Mouse (Mus musculus) hindbrain, embryonic 10.5 days (tissue): Measurements from ENCODE around the gene Rere. TPM values are rescaled to one million over a fixed set of nuclear protein-coding genes. Genes with fewer than 3 reads are reported as not detected.
A peak's percentile ranks its signal among the peaks of the same experiment; 100 is the strongest.

Experiments used
- DNase-seq: peaks from one replicate; pipeline ENCODE4 v3.0.0-alpha.2; 2017; ENCODE audit warnings: low spot score
- H3K27ac ChIP-seq: fragments of 300-500 bp; sonication (generic); 2 replicates; pipeline ENCODE4 v1.5.1; 2016; ENCODE audit warnings: mild to moderate bottlenecking, moderate library complexity
- H3K27me3 ChIP-seq: fragments of 300-500 bp; sonication (generic); 2 replicates; pipeline ENCODE4 v1.6.1; 2016; ENCODE audit warnings: mild to moderate bottlenecking; ENCODE audit not compliant: poor library complexity, insufficient read depth, severe bottlenecking
- H3K36me3 ChIP-seq: fragments of 300-500 bp; sonication (generic); 2 replicates; pipeline ENCODE4 v1.6.1; 2016; ENCODE audit warnings: mild to moderate bottlenecking, moderate library complexity
- H3K4me1 ChIP-seq: fragments of 300-500 bp; sonication (generic); replicated peaks from 2 replicates; pipeline ENCODE4 v1.6.1; 2016; ENCODE audit warnings: mild to moderate bottlenecking
- H3K4me3 ChIP-seq: fragments of 300-500 bp; sonication (generic); 2 replicates; pipeline ENCODE4 v1.5.1; 2016; ENCODE audit warnings: mild to moderate bottlenecking, moderate library complexity
- H3K9me3 ChIP-seq: fragments of 300-500 bp; sonication (generic); 2 replicates; pipeline ENCODE4 v1.6.1; 2016; ENCODE audit warnings: mild to moderate bottlenecking, moderate library complexity
- WGBS: fragments of 180-500 bp; shearing (Covaris S2); methylation state at CpG from one replicate; pipeline ENCODE4 v1.1.7; 2016; 5-methylcytosine and 5-hydroxymethylcytosine counted together
- polyA plus RNA-seq: library from polyadenylated mRNA; unstranded; fragments of >200 nt; fragmentation: Nextera tagmentation; extraction: Ambion mirVana; gene quantifications from 2 replicates; pipeline ENCODE4 v1.2.1, GENCODE M21; 2016

Gene Rere
- polyA plus RNA-seq, 1 experiment from 2014 or later = 40.4 TPM

DNA sequence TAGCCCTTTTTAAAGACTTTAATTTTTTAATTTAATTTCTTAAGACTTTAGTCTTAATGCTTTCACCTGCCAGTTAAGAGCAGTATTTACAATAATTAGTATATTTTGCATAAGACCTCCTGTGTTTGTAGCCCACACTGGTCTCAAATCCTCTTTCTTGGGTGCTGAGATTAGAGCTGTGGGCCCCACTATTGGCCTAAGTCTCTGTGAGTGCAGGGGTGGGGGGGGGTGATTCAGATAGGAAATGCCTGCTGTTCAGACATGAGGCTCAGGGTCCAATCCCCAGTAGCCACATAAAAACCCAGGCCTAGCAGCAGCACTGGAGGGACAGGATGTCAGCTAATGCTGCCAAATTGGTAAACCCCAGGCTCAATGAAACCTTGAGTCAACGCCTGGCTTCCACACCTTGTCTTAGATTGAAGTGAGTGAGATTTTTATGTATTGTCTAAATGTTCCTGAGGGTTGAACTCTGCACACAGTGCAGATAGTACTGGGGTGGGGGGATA lies 41.0 kb upstream of the Rere start:
- peak overlapping the region; percentile 92 for H3K4me3 ChIP-seq
- no peaks in the 10 kb centered on the region for H3K9me3 ChIP-seq
- 85% methylated on average over 1 of the region's 1 CpGs for WGBS
- no peak for DNase-seq
- peaks cover 68% of the 10 kb centered on the region for H3K36me3 ChIP-seq
- peaks cover 54% of the 10 kb centered on the region for H3K4me1 ChIP-seq
- no peaks in the 10 kb centered on the region for H3K27me3 ChIP-seq
- 0 out of 2 replicates have a peak overlapping the region, but pooled peaks have one; percentile 13 for H3K27ac ChIP-seq

- peaks cover 45% of the 10 kb centered on the region for H3K4me1 ChIP-seq
- peak overlapping the region; percentile 6; the same call in 1 of the 2 replicates for H3K27ac ChIP-seq
- no peak for DNase-seq
- H3K4me3 ChIP-seq = no peak overlapping the region; the same call in 1 of the 2 replicates
- peaks cover 80% of the 10 kb centered on the region for H3K36me3 ChIP-seq
- 77% methylated on average over 4 of the region's 4 CpGs for WGBS
- H3K9me3 ChIP-seq = no peaks in the 10 kb centered on the region
- no peaks in the 10 kb centered on the region for H3K27me3 ChIP-seq
These were observed 39.7 kb upstream of the Rere start for GRCm38 (mm10) chr4:150241708-150242107.

DNA sequence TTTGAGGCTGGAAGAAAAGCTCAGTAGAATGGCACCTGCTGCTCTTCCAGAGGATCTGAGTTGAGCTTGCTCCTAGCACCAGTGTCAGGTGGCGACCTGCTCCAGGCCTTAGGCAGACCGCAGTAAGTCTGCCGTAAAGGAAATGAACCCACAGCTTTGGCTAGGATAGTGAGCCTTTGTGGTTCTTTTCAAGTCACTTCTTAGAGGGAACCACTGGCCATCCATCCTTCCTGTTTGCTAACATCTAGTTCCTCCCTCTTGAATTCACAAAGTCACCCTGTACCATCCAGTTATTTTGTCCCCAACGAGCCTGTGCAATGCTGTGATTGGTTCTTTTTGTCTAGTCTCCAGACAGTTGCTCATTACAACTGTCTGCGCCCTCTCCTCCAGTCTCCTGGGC lies 38.7 kb upstream of the Rere start:
- no peak for DNase-seq
- no peaks in the 10 kb centered on the region for H3K9me3 ChIP-seq
- H3K36me3 ChIP-seq = peaks cover 91% of the 10 kb centered on the region
- H3K27me3 ChIP-seq = no peaks in the 10 kb centered on the region
- H3K4me1 ChIP-seq = peaks cover 45% of the 10 kb centered on the region
- 86% methylated on average over 5 of the region's 5 CpGs for WGBS
- H3K4me3 ChIP-seq = no peak overlapping the region
- H3K27ac ChIP-seq = no peak overlapping the region

- no peak for DNase-seq
- Histone ChIP-seq H3K9me3 (no peaks in the 10 kb centered on the region), H3K27me3 (no peaks in the 10 kb centered on the region), H3K36me3 (peaks cover 100% of the 10 kb centered on the region), H3K4me1 (peaks cover 28% of the 10 kb centered on the region), H3K4me3 (no peak overlapping the region), H3K27ac (no peak overlapping the region)
- 76% methylated on average over 2 of the region's 2 CpGs for WGBS
These were observed 35.6 kb upstream of the Rere start for GRCm38 (mm10) chr4:150245876-150246275.

GRCm38 (mm10) chr4:150248009-150248408 lies 33.4 kb upstream of the Rere start:
- no peaks in the 10 kb centered on the region for H3K27me3 ChIP-seq
- H3K9me3 ChIP-seq = no peaks in the 10 kb centered on the region
- no peak overlapping the region for H3K27ac ChIP-seq
- 76% methylated on average over 5 of the region's 5 CpGs for WGBS
- H3K4me3 ChIP-seq = no peak overlapping the region
- DNase-seq = peak; percentile 70
- H3K4me1 ChIP-seq = peaks cover 12% of the 10 kb centered on the region
- peaks cover 98% of the 10 kb centered on the region for H3K36me3 ChIP-seq

GRCm38 (mm10) chr4:150248917-150249316 lies 32.5 kb upstream of the Rere start:
- no peak for DNase-seq
- Histone ChIP-seq H3K36me3 (peaks cover 96% of the 10 kb centered on the region), H3K27me3 (no peaks in the 10 kb centered on the region), H3K27ac (no peak overlapping the region), H3K9me3 (no peaks in the 10 kb centered on the region), H3K4me3 (no peak overlapping the region), H3K4me1 (peaks cover 11% of the 10 kb centered on the region)
- 85% methylated on average over 5 of the region's 5 CpGs for WGBS

GRCm38 (mm10) chr4:150249731-150250270 lies 31.6 kb upstream of the Rere start:
- no peak for DNase-seq
- no peak overlapping the region for H3K27ac ChIP-seq
- WGBS = 86% methylated on average over 5 of the region's 5 CpGs
- H3K36me3 ChIP-seq = peaks cover 94% of the 10 kb centered on the region
- no peaks in the 10 kb centered on the region for H3K9me3 ChIP-seq
- H3K4me3 ChIP-seq = no peak overlapping the region
- H3K4me1 ChIP-seq = peaks cover 11% of the 10 kb centered on the region
- H3K27me3 ChIP-seq = no peaks in the 10 kb centered on the region

DNA sequence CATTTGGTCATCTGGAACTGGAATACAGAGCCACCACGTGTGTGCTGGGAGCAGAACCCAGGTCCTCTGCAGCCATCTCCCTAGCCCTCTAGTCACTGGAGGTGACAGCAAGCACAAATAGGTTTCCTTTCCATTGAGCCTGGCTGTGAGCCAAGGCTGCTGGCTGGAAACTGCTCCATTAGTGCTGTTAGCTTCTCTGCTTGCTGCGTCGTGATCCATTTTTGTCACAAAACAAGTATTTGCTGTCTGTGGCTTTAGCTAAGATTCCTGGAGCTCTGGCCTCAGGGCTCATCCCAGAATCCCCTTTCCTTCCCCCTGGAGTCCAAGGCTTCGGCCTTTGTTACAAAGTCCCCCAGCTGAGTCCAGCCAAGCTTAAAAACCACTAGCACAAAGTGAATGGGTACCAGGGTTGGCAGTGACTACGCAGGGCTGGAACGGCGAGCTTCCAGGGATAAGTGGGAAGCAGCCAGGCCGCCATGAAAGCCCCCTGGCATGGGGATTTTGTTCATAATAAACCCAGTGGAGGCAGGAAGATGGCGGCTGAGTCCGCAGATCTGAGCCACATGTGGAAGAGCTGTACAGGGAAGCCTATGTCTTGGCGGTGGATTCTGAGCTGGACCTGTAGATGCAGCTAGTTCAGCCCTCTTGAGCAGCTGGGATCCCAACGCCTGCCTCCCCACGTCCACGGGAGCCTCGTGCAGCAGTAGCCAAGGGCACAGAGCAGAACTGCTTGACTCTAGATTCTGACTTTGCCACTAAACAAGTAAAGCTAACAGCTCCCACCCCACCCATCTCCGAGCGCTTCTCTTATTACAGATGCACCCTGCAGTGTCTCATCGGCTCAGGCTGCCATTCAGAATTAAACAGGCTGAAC lies 30.7 kb upstream of the Rere start:
- Histone ChIP-seq H3K36me3 (peaks cover 92% of the 10 kb centered on the region), H3K27me3 (no peaks in the 10 kb centered on the region), H3K9me3 (no peaks in the 10 kb centered on the region), H3K4me3 (no peak overlapping the region), H3K27ac (peak overlapping the region; percentile 77), H3K4me1 (peaks cover 11% of the 10 kb centered on the region)
- whole genome bisulfite sequencing = 58% methylated on average over 18 of the region's 18 CpGs
- DNase-seq = no peak

DNA sequence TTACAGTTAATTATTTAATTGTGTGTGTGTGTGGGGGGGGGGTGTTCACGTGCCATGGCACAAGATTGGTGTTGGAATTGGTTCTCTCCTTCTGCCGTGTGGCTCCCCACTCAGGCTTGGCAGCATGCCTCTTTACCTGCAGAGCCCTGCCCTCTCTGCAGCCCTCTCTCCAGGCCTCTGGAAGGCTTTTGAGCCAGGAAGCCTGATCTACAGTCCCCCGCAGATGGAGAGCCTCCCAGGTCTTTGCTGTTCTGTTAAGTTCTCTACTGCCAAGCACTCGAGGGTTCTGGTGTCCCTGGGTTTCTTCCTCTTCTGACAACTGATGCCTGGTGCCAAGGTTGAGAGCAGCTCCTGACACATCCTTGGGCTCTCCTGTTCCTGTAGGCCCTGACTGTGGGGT lies 27.0 kb upstream of the Rere start:
- Histone ChIP-seq H3K27me3 (no peaks in the 10 kb centered on the region), H3K9me3 (no peaks in the 10 kb centered on the region), H3K36me3 (peaks cover 71% of the 10 kb centered on the region), H3K4me1 (peaks cover 29% of the 10 kb centered on the region), H3K27ac (no peak overlapping the region), H3K4me3 (no peak overlapping the region)
- no peak for DNase-seq
- 80% methylated on average over 4 of the region's 4 CpGs for WGBS

DNA sequence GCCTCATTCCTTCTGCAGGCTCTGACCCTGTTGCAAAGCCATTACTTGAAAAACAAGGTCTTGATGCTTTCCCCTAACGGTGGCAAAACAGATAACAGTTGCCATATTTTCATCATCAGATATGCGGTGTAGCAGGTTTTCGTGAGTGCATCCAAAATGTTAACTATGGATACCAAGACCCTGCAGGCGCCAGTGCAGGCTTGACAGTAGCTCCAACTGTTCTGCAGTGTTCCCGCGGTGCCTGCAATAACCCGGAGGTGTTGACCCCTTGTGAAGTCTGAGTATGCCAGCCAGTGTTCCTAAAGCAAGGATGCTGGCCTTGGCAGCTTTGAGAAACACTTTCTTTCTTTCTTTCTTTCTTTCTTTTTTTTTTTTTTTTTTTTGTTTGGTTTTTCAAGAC lies 26.3 kb upstream of the Rere start:
- Histone ChIP-seq H3K4me1 (peaks cover 34% of the 10 kb centered on the region), H3K27me3 (no peaks in the 10 kb centered on the region), H3K4me3 (no peak overlapping the region), H3K36me3 (peaks cover 64% of the 10 kb centered on the region), H3K27ac (no peak overlapping the region), H3K9me3 (no peaks in the 10 kb centered on the region)
- 90% methylated on average over 7 of the region's 7 CpGs for WGBS
- DNase-seq = no peak

- WGBS = 54% methylated on average over 20 of the region's 20 CpGs
- H3K27ac ChIP-seq = peak overlapping the region; percentile 53
These were observed 23.9 kb upstream of the Rere start for GRCm38 (mm10) chr4:150257252-150258204.

DNA sequence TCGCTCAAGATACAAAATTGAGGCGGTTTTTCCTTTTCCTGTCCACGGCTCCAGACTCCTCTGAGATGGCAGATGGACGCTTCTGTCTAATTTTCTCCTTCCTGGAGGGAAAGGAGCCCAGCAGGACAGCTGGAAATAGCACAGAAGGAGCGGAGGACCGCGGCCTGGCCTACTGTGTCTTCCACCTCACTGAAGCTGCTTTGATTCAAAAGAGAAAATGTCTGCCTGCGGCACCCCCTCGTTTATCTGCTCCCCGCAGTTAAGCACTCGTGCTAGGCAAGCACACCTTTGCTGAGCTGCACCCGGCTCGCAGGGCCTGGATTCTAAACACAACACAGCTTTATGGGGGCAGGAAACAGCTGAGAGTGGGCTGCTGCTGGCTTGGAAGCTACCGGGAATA lies 23.1 kb upstream of the Rere start:
- Histone ChIP-seq H3K4me3 (no peak overlapping the region), H3K27me3 (no peaks in the 10 kb centered on the region), H3K4me1 (peaks cover 28% of the 10 kb centered on the region), H3K36me3 (peaks cover 40% of the 10 kb centered on the region), H3K27ac (peak overlapping the region; percentile 53), H3K9me3 (no peaks in the 10 kb centered on the region)
- 81% methylated on average over 14 of the region's 14 CpGs for WGBS
- DNase-seq = no peak

More at GRCm38 (mm10) chr4:150257252-150258204, 23.9 kb upstream of the Rere start:
- no peaks in the 10 kb centered on the region for H3K27me3 ChIP-seq
- H3K4me1 ChIP-seq = peaks cover 28% of the 10 kb centered on the region
- H3K4me3 ChIP-seq = no peak overlapping the region
- peak; percentile 86 for DNase-seq
- H3K36me3 ChIP-seq = peaks cover 42% of the 10 kb centered on the region
- no peaks in the 10 kb centered on the region for H3K9me3 ChIP-seq
